Mouse (Mus musculus): Measurements from ENCODE around the gene Fam234b. TPM values are rescaled to one million over a fixed set of nuclear protein-coding genes. Genes with fewer than 3 reads are reported as not detected.

The Fam234b gene
- polyA plus RNA-seq, 1 experiment from 2014 or later: 31.7 TPM

DNA sequence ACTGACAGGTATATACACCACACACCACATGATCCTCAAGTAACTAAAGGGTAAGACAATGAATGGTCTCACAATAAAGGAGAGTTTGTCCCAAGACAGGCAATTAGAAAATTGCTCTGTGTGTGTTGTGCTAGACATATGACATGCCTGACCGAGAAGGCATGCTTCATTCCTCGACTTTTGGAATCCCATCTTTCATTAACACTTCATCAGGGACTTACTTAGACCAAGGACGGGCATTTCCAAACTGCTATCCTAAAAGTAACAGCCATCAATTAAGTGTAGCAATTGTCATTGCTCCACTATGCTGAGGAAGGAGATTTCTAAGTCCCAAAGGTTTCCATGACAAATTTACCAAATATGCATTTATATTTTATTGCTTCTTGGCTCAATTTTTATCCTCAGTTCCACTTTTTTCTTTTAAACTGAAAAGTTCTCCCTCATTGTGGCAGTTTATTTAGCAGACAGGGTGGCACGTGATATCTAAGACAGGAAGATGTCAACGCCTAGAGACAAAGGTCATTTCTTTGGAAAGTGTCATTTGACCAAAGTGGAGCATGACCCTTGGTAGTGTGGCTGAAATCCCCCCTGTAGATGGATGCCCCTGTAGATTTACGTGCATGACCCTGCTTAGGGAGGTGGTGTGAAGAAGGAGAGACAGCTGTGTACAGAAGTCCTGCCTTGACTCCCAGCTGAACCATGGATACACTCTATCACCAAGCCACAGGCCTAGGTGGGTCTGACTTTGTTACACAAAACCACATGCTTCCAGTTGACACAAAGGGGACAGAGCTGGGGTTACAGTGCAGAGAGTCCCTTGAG, 78.9 kb downstream of the Fam234b start:
- no peaks in the 10 kb centered on the region for H3K4me1 ChIP-seq (ENCODE audit: control insufficient read depth, low read depth, low read length)
- no peak overlapping the region for H3K27ac ChIP-seq (ENCODE audit: low read length)
- H3K4me2 ChIP-seq (ENCODE audit: low read depth, low read length): no peak overlapping the region
- 51% methylated on average over 6 of the region's 6 CpGs for WGBS (ENCODE audit: insufficient replicate concordance)
- H3K9ac ChIP-seq (ENCODE audit: low read depth, low read length): no peak overlapping the region
- no peaks in the 10 kb centered on the region for H3K36me3 ChIP-seq (ENCODE audit: control insufficient read depth, insufficient read depth)
- H3K9me3 ChIP-seq (replicated peaks; ENCODE audit: control insufficient read depth, low read length): no peaks in the 10 kb centered on the region
- no peak for ATAC-seq (ENCODE audit: low read depth)
- no peaks in the 10 kb centered on the region for H3K27me3 ChIP-seq (ENCODE audit: control insufficient read depth, insufficient read depth, low read depth, low read length)
- no peak overlapping the region for H3K4me3 ChIP-seq (ENCODE audit: low read depth, low read length)

DNA sequence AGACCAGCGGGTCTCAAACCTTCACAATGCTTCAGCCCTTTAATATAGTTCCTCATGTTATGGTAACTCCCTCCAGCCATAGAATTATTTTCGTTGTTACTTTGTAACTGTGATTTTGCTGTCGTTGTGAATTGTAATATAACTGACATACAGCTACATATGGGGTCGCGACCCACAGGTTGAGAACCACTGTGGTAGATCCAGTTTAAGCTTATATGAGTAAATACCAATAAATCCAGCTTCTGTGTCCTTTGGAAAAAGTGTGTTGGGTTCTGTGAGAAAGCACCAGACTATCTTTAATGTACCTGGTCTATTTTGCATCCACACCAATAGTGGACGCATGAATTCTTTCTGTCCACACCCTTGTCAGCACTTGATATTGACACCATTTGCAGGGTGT, 80.5 kb downstream of the Fam234b start:
- Histone ChIP-seq H3K27ac (ENCODE audit: low read length) (no peak overlapping the region), H3K4me3 (ENCODE audit: low read depth, low read length) (no peak overlapping the region), H3K9me3 (replicated peaks; ENCODE audit: control insufficient read depth, low read length) (no peaks in the 10 kb centered on the region), H3K27me3 (ENCODE audit: control insufficient read depth, insufficient read depth, low read depth, low read length) (no peaks in the 10 kb centered on the region), H3K4me1 (ENCODE audit: control insufficient read depth, low read depth, low read length) (no peaks in the 10 kb centered on the region), H3K36me3 (ENCODE audit: control insufficient read depth, insufficient read depth) (no peaks in the 10 kb centered on the region), H3K9ac (ENCODE audit: low read depth, low read length) (no peak overlapping the region), H3K4me2 (ENCODE audit: low read depth, low read length) (no peak overlapping the region)
- 62% methylated on average over 6 of the region's 6 CpGs for WGBS (ENCODE audit: insufficient replicate concordance)
- no peak for ATAC-seq (ENCODE audit: low read depth)

DNA sequence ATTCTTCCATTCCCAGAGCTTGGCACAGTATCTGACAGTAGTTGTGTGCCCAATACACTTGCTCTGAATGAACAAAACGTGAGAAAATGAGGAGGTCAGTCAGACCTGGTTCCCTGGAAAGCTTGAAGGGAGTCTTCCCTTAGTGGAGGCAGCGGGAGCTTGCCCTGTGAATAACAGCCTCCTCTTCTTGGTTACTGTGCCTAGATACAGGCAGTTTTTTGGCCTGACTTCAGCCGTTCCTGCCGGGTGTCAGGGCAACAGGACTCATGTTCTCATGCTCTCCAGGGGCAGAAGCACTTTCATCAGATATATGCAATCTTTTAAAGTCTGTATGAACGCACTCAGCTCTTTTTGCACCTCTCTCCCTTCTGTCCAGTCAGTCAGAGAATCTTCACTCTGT, 81.5 kb downstream of the Fam234b start:
- no peaks in the 10 kb centered on the region for H3K4me1 ChIP-seq (ENCODE audit: control insufficient read depth, low read depth, low read length)
- no peaks in the 10 kb centered on the region for H3K9me3 ChIP-seq (replicated peaks; ENCODE audit: control insufficient read depth, low read length)
- no peaks in the 10 kb centered on the region for H3K27me3 ChIP-seq (ENCODE audit: control insufficient read depth, insufficient read depth, low read depth, low read length)
- H3K9ac ChIP-seq (ENCODE audit: low read depth, low read length): no peak overlapping the region
- 56% methylated on average over 5 of the region's 5 CpGs for whole genome bisulfite sequencing (ENCODE audit: insufficient replicate concordance)
- H3K4me2 ChIP-seq (ENCODE audit: low read depth, low read length): no peak overlapping the region
- no peaks in the 10 kb centered on the region for H3K36me3 ChIP-seq (ENCODE audit: control insufficient read depth, insufficient read depth)
- no peak for ATAC-seq (ENCODE audit: low read depth)
- H3K27ac ChIP-seq (ENCODE audit: low read length): no peak overlapping the region
- no peak overlapping the region for H3K4me3 ChIP-seq (ENCODE audit: low read depth, low read length)

DNA sequence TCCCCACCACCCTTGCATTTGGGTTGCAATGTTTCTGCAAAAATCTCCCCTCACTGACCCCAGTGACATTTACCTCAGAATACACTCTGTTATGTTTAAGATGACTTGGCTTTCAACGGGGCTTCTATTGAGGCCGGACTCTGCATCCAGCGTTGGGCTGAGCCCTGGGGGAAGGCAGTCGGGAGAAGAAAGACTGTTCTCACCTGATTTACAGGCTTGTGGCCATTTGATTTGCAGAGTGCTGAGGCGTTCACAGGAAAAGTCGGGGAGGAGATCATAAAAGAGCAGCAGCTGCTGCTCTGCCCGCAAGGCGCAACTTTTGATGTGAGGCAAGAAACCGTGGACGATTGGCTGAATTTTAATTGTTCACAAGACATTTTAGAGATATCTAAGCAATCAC, 82.1 kb downstream of the Fam234b start:
- Histone ChIP-seq H3K36me3 (ENCODE audit: control insufficient read depth, insufficient read depth) (no peaks in the 10 kb centered on the region), H3K4me2 (ENCODE audit: low read depth, low read length) (no peak overlapping the region), H3K27me3 (ENCODE audit: control insufficient read depth, insufficient read depth, low read depth, low read length) (no peaks in the 10 kb centered on the region), H3K9ac (ENCODE audit: low read depth, low read length) (no peak overlapping the region), H3K9me3 (replicated peaks; ENCODE audit: control insufficient read depth, low read length) (no peaks in the 10 kb centered on the region), H3K4me1 (ENCODE audit: control insufficient read depth, low read depth, low read length) (no peaks in the 10 kb centered on the region), H3K4me3 (ENCODE audit: low read depth, low read length) (no peak overlapping the region), H3K27ac (ENCODE audit: low read length) (no peak overlapping the region)
- 45% methylated on average over 10 of the region's 10 CpGs for WGBS (ENCODE audit: insufficient replicate concordance)
- ATAC-seq (ENCODE audit: low read depth): no peak

DNA sequence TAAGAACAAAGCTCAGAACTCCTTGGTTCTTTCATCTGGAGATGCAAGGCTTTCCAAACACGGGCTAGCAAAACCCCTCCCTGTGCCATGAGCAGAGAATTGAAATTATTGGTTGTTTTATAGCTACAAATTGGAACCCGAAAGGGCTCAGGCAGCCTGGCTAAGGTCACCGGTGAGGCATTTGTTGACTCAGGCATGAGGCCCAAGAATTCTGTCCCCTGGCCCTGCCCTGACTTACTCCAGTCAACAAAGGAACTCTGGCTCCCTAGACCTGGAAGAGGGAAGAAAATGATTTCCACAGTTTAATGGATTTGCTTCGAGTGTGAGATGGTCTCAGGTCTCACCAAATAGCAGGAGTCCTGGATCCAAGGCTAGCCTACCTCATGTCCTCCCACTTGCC, 94.6 kb downstream of the Fam234b start:
- WGBS (ENCODE audit: insufficient replicate concordance): 55% methylated on average over 4 of the region's 4 CpGs
- Histone ChIP-seq H3K36me3 (ENCODE audit: control insufficient read depth, insufficient read depth) (no peaks in the 10 kb centered on the region), H3K9me3 (replicated peaks; ENCODE audit: control insufficient read depth, low read length) (no peaks in the 10 kb centered on the region), H3K9ac (ENCODE audit: low read depth, low read length) (no peak overlapping the region), H3K4me1 (ENCODE audit: control insufficient read depth, low read depth, low read length) (no peaks in the 10 kb centered on the region), H3K27ac (ENCODE audit: low read length) (no peak overlapping the region), H3K27me3 (ENCODE audit: control insufficient read depth, insufficient read depth, low read depth, low read length) (no peaks in the 10 kb centered on the region), H3K4me2 (ENCODE audit: low read depth, low read length) (no peak overlapping the region), H3K4me3 (ENCODE audit: low read depth, low read length) (no peak overlapping the region)
- no peak for ATAC-seq (ENCODE audit: low read depth)

DNA sequence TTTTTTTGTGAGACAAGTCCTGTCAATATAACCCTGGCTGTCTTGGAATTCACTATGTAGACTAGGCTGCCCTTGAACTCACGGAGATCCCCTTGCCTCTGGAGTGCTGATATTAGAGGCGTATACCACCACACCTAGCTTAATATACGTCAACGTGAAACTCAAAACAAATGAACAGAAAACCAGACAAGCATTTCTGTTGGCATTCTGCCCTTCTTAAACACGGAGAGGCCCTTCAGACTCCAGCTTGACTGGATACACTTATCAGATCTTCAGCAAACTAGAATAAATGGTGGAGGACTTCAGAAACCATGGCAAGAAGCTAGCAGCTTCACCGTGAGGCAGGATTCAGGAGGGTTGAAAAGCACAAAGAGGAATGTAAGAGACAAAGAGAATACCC, 96.4 kb downstream of the Fam234b start:
- 60% methylated on average over 6 of the region's 6 CpGs for WGBS (ENCODE audit: insufficient replicate concordance)
- no peak overlapping the region for H3K4me2 ChIP-seq (ENCODE audit: low read depth, low read length)
- no peaks in the 10 kb centered on the region for H3K9me3 ChIP-seq (replicated peaks; ENCODE audit: control insufficient read depth, low read length)
- no peak overlapping the region for H3K4me3 ChIP-seq (ENCODE audit: low read depth, low read length)
- H3K27me3 ChIP-seq (ENCODE audit: control insufficient read depth, insufficient read depth, low read depth, low read length): no peaks in the 10 kb centered on the region
- H3K9ac ChIP-seq (ENCODE audit: low read depth, low read length): no peak overlapping the region
- no peak overlapping the region for H3K27ac ChIP-seq (ENCODE audit: low read length)
- no peaks in the 10 kb centered on the region for H3K4me1 ChIP-seq (ENCODE audit: control insufficient read depth, low read depth, low read length)
- ATAC-seq (ENCODE audit: low read depth): no peak
- no peaks in the 10 kb centered on the region for H3K36me3 ChIP-seq (ENCODE audit: control insufficient read depth, insufficient read depth)

Other genes starting within 250 kb of the Fam234b start
- 2.0 and 2.3 TPM in 2 replicates for gene Apold1, start 216.3 kb upstream of the Fam234b start, polyA plus RNA-seq (2015; fragmentation: Nextera tagmentation; extraction: Ambion mirVana)
- 47.9 and 51.1 TPM in 2 replicates for gene Ddx47, start 186.4 kb upstream of the Fam234b start, polyA plus RNA-seq (2015; fragmentation: Nextera tagmentation; extraction: Ambion mirVana)
- 0.18 and 0.19 TPM in 2 replicates for gene Gprc5a, start 132.3 kb upstream of the Fam234b start, polyA plus RNA-seq (2015; fragmentation: Nextera tagmentation; extraction: Ambion mirVana)
- gene Gprc5d, start 79.7 kb upstream of the Fam234b start, polyA plus RNA-seq (2015; fragmentation: Nextera tagmentation; extraction: Ambion mirVana): 0.08 and 0.11 TPM in 2 replicates
- 133 and 134 TPM in 2 replicates for gene Hebp1, start within 50 bp of the Fam234b start, polyA plus RNA-seq (2015; fragmentation: Nextera tagmentation; extraction: Ambion mirVana)
- gene Gsg1, start 56.4 kb downstream of the Fam234b start, polyA plus RNA-seq (2015; fragmentation: Nextera tagmentation; extraction: Ambion mirVana): 0.13 TPM in 1 of 2 replicates, not detected in the other
- gene Pbp2, start 112.4 kb downstream of the Fam234b start, polyA plus RNA-seq (2015; fragmentation: Nextera tagmentation; extraction: Ambion mirVana): not detected in 2 replicates
- gene Emp1, start 164.6 kb downstream of the Fam234b start, polyA plus RNA-seq (2015; fragmentation: Nextera tagmentation; extraction: Ambion mirVana): 1.7 and 2.2 TPM in 2 replicates

Measured in liver, embryonic 16.5 days (tissue).